Mouse (Mus musculus) spleen, adult 18-20 months (tissue): ENCODE data around the gene Sec31a.

Source experiments
- DNase-seq, 2 experiments: peaks; one replicate each; pipeline ENCODE4 v3.0.0; 2022; ENCODE audit warnings: mixed read lengths in 2 of 2

The Sec31a gene

DNA sequence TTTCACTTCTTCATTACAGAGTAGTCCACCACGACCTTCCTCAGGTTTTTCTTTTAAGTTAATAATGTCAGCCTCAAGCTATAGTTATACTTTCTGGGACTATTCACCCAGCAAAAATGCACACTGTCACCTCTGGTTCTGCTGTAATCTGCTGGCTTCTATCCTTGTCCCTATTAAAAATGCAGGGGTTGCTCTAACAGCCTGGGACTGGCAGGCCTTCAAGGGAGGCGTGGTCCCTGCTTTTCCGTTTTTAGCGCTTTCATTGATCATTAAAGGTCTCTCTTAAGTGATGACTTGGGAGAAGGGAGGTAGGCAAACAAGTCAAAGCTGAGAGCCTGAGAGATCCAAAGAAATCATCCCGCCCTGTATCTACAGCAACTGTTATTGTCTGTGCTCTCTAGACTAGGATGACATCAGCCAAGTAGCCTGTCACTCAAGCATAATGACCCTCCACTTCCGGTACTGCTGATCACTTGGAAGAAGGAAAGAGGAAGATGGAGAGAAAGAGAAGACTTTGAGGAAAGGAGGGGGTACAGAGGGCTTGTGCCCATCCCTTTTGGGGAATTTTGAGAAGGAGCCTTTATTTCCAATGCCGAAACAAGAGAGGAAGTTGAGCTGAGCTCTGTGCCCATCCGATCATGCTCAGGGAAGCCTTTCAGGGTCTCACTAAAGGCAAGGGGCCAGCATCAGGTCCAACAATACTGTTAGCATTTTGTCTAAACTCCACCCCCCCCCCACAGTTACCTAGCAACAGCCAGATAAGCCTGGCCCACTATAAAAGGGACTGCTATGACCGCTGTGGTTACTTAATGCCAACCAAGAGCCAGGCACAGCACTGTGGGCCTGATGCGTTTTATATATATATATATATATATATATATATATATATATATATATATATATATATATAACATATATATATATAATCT lies 66.5 kb downstream of the Sec31a start:
- DNase-seq = no peak

DNA sequence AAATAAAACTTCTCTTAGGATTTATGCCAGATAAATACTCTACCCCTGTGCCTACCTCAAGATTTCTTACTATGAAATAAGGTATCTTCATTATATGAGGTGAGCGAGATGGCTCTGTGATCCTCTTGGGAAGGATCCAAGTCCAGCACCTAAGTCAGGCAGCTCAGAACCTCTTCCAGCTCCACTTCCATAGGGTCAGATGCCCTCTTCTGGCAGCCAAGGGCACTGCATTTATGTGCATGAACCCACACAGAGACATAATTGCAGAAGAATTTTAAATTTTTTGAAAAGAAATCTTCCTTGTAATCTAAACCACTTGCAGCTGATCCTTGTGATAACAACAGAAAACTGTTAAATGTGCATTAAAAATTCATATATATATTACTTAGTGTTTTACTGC lies 70.9 kb downstream of the Sec31a start:
- DNase-seq = no peak

DNA sequence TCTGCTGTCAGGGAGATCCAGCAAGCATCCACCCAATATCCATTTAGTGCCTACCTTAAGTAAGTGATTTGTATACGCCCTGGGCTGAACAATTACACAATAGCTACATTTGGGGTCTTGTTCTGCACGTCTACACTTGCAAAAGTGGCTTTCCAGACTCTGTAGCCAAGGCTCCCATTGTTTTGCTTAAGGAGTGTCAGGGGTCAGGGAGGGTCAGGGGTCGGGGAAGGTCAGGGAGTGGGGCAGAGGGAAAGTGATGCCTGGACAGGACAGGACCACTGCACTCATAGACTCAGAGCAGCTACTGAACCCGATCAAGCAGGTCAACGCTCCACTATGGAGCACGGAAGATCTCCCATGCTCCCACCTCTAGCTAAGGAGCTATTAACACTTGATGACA lies 72.9 kb downstream of the Sec31a start:
- DNase-seq = no peak

DNA sequence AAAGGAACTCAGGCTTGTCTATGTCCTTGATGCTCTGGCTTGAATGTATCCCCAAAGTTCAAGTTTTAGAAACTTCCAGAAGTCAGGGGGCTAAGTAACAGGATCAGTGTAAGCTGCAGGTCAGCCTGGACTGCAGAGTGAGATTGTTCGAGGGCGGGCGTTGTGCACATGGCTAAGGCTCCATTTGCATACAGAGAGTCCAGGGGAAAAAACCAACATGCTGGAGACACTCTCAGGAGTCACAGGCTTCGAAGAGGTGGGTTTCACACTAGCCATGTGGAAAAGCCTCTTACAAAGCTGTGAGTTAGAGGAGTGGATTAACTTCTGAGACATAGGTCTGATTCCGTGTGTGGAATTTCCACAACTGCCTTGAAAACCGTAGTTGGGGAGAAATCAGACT lies 73.6 kb downstream of the Sec31a start:
- no peak for DNase-seq

- no peak for DNase-seq
These were observed 75.0 kb downstream of the Sec31a start for GRCm38 (mm10) chr5:100341042-100341441.

DNA sequence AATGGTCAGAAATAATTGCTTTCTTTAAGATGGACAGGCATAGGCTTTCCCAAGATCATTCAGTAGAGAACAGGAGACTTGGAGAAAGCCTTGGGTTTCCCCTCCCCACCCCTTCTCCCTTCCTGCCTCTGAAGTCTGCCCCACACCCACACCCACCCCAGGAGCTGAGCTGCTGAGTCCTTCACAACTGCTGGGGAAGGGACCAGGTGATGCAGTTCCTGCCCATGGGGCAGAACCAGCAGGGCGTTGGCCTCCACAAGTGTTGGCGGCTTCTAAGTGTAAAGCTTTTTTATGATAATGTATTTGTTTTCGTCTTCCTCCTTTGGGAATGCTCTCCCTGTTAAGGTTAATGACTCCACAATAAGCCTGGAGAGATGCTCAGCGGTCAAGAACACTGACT lies 78.2 kb downstream of the Sec31a start:
- no peak for DNase-seq

- DNase-seq = no peak
These were observed 79.2 kb downstream of the Sec31a start for GRCm38 (mm10) chr5:100336876-100337275.

- no peak for DNase-seq
These were observed 80.4 kb downstream of the Sec31a start for GRCm38 (mm10) chr5:100335581-100336080.

- no peak for DNase-seq
These were observed 81.3 kb downstream of the Sec31a start for GRCm38 (mm10) chr5:100334686-100335085.

DNA sequence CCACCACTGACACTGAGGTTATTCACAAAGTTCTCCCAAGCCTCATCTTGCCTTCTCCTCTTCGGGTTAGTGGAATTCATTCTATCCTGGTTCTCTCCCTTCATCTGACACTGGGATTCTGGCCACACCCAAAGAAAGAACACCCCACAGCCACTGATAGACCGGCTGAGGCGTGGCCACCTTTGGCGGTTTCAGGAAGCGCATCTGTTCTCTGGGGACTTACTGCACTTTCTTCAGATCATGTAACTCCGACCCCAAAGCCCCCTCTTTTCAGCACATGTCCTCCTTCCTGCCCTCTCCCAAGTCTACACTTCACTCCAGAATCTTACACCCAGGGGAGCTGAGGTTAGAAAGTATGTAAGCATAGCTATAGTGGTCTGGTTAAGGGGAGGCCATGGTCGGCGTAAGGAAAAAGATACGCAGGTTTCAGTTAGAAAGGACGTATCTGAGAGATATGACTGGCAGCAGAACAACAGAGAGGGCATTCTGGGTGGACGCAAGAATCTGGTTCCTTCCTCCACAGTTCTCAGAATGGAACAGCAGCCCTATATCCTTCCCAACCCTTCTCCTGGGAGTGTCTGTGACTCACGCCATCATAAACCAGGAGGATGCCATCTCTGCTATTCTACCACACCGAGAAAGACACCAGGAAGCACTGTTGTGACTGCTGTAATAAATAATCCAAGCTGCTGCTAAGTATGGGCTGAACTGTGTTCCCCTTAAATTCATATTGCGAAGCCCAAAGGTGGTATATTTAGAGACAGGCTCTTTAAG lies 82.2 kb downstream of the Sec31a start:
- DNase-seq = peak in 1 of 2 experiments; percentile 30

GRCm38 (mm10) chr5:100332300-100333004 lies 83.6 kb downstream of the Sec31a start:
- no peak for DNase-seq

DNA sequence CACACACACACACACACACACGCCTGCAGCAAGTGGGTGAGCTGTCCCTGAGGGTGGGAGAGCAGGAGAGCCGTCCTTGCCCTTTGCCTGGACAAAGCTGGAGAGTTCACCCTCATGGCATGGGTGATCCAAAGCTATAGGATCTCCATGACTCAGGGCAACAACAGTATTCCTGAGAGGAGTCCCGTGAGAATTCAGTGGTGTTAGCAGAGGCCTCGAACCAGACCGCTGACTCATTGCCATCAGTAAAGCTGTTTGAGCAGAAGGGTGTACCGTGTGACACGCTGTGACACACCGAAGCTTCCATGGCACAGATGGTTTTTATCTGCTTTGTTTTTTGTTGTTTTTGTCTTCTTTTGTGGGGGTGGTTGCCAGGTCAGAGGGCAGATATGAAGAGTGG lies 84.4 kb downstream of the Sec31a start:
- DNase-seq = no peak

GRCm38 (mm10) chr5:100322081-100322480 lies 94.0 kb downstream of the Sec31a start:
- peak; percentile 28 to 69 for DNase-seq

DNA sequence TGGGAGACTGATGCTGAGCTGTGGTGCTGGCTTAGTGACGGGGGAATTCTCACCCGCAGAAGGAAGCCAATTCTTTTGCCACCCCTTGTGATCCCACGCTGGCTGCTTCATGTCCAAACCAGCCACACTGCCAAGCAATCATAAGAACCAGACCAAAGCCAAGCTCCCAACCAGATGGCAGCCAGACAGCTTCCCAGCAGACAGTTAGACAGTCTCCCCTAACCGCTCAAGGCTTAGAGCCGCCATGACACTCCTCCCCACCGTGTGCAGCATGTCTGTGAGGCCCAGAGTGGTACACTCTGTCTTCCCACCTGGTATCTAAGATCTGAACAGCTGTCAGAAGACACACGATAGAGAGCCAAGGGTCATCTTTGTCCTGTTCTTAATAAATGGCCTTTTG lies 98.2 kb downstream of the Sec31a start:
- no peak for DNase-seq

DNA sequence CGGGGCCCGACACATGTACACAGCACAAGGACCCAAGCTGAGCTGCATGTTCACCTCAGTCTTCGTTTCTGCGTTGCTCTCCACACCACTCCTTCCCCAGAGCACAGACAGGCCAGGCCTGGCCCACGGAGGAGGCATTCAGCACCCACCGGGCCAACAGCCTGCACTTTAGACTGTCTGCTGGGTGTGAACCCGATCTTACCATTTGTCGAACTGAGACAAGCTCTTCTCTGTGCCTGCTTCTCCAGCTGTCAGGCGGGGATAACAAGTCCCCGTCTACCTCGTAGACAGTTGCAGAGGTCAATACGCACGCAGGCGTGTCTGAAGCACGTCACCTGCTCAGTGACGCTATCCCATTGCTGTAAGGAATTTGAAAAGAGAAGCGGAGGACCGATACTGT lies 99.0 kb downstream of the Sec31a start:
- no peak for DNase-seq

GRCm38 (mm10) chr5:100315646-100316045 lies 100.4 kb downstream of the Sec31a start:
- no peak for DNase-seq

DNA sequence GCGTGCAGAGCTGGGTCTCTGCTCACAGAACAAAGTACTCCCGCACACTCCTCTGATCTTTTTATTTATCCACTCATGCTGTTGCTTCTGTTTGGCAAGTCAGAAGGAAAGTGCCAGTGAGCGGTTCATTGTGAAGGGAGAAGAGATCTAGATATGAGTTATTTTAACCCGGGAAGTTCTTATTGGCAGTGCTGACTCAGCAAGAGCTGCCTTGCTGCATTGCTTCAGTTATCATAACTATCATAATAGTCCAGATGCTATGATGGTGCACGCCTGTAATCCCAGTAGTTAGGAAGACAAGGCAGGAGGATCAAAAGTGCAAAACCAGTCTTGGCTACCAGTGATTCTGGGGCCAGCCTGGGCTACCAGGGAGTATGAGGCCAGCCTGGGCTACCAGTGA lies 103.6 kb downstream of the Sec31a start:
- no peak for DNase-seq
